Mouse (Mus musculus) forebrain, postnatal 0 days (tissue): ENCODE results near the gene Atf5. TPM values are rescaled to one million over a fixed set of nuclear protein-coding genes. Genes with fewer than 3 reads are reported as not detected.

Experiments
- ATAC-seq: fragments of 200-750 bp; cut with Nextera tagmentation; 2 replicates; pipeline ENCODE4 v1.8.0; 2017; ENCODE audit warnings: mild to moderate bottlenecking, moderate library complexity
- DNase-seq: peaks from one replicate; pipeline ENCODE4 v3.0.0-alpha.2; 2015
- H3K27ac ChIP-seq: fragments of 300-500 bp; sonication (generic); 2 replicates; pipeline ENCODE4 v1.5.1; 2014; ENCODE audit warnings: low read depth, mild to moderate bottlenecking, antibody characterized with exemption, low read length, moderate library complexity, mixed read lengths
- H3K27me3 ChIP-seq: fragments of 300-500 bp; sonication (generic); 2 replicates; pipeline ENCODE4 v1.6.1; 2014; ENCODE audit warnings: mild to moderate bottlenecking, low read length, mixed read lengths; ENCODE audit not compliant: insufficient read depth
- H3K36me3 ChIP-seq: fragments of 300-500 bp; sonication (generic); 2 replicates; pipeline ENCODE4 v1.6.1; 2014; ENCODE audit warnings: mild to moderate bottlenecking, moderate library complexity; ENCODE audit not compliant: insufficient read depth
- H3K4me1 ChIP-seq: fragments of 300-500 bp; sonication (generic); 2 replicates; pipeline ENCODE4 v1.6.1; 2014; ENCODE audit warnings: antibody characterized with exemption; ENCODE audit not compliant: insufficient read depth
- H3K4me2 ChIP-seq: fragments of 300-500 bp; sonication (generic); 2 replicates; pipeline ENCODE4 v1.6.1; 2014; ENCODE audit warnings: low read depth, mild to moderate bottlenecking, moderate library complexity
- H3K4me3 ChIP-seq: fragments of 300-500 bp; sonication (generic); 2 replicates; pipeline ENCODE4 v1.5.1; 2014; ENCODE audit warnings: low read depth, low read length, mixed read lengths
- H3K9ac ChIP-seq: fragments of 300-500 bp; sonication (generic); 2 replicates; pipeline ENCODE4 v1.6.1; 2014; ENCODE audit warnings: mild to moderate bottlenecking
- H3K9me3 ChIP-seq: fragments of 300-500 bp; sonication (generic); 2 replicates; pipeline ENCODE4 v1.6.1; 2016; ENCODE audit warnings: low read length
- CTCF ChIP-seq: sonication (generic); IDR thresholded peaks from 2 replicates; pipeline ENCODE4 v1.5.1; 2016; ENCODE audit warnings: antibody characterized with exemption, control low read depth, low read depth
- WGBS: fragments of 180-500 bp; shearing (Covaris S2); extraction: QIAGEN DNeasy Blood & Tissue Kit; methylation state at CpG from one replicate; pipeline ENCODE4 v1.1.7; 2014; 5-methylcytosine and 5-hydroxymethylcytosine counted together
- polyA plus RNA-seq: library from polyadenylated mRNA; unstranded; fragments of >200 nt; fragmentation: Nextera tagmentation; extraction: Ambion mirVana; gene quantifications from 2 replicates; pipeline ENCODE4 v1.2.1, GENCODE M21; 2015
- total RNA-seq: library from RNA; depleted of rRNA; stranded (reverse); fragments of >200 nt; gene quantifications from 2 replicates; pipeline ENCODE4 v1.2.3, GENCODE M21; 2014

The Atf5 gene
- total and polyA plus RNA-seq, 2 experiments from 2014 or later, result 4.7 to 15.9 TPM

DNA sequence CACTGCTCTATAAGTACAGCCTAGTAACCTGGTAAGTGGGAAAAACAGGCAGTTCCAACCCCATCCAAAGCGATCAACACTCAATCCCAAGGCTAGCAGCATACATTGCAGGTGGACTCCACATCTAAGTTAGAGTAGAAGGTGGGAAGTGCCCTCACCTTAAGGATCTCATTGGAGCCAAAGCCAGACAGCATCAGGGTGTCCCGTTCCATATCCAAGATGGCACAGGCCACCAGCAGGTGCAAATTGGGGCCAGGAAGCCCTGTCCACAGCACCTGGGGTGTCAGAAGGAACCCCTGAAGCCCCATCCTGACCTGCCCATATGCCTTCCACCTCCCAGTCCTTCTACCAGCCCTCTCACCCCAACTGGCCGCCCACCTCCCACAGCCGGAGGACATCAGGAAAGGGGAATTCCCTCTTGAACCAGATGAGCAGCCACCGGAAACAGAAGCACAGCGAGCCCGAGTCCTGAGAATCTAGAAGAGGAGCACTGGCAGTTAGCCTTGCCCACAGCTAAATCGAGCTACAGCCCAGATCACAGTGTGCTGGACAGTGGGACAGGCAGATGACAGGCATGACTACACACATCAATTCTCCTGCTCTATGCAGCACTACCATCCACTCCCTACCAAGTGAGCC lies 25.5 kb upstream of the Atf5 start:
- Histone ChIP-seq H3K27me3 (0 out of 2 replicates have a peak, but pooled peaks cover 8% of the 10 kb centered on the region), H3K27ac (no peak overlapping the region), H3K4me2 (no peak overlapping the region), H3K4me3 (no peak overlapping the region), H3K4me1 (peaks cover 8% of the 10 kb centered on the region; the same call in 1 of the 2 replicates), H3K9me3 (no peaks in the 10 kb centered on the region), H3K36me3 (peaks cover 62% of the 10 kb centered on the region), H3K9ac (no peak overlapping the region)
- ATAC-seq (no peak), DNase-seq (no peak)
- no peak for TF ChIP-seq CTCF
- 94% methylated on average over 8 of the region's 8 CpGs for WGBS

DNA sequence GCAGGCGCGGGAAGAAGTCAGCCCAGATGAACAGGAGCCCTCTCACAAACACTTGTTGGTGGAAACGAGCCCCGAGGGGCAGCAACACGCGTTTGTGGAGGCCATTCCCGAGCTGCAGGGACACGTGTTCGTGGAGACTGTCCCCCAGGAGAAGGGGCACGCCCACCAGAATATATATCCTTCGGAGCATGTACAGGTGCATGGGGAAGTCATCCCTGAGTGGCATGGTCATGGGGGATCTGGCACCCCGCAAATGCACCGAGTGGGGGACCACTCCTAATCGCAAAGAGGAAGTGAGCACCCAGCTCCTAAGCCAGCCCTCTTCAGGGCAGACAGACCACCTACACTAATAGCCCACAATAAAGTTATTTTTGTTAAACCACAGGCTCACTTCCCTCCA lies 24.0 kb upstream of the Atf5 start:
- Histone ChIP-seq H3K4me3 (no peak overlapping the region), H3K27me3 (0 out of 2 replicates have a peak, but pooled peaks cover 8% of the 10 kb centered on the region), H3K4me1 (peaks cover 8% of the 10 kb centered on the region; the same call in 1 of the 2 replicates), H3K27ac (no peak overlapping the region), H3K9ac (no peak overlapping the region), H3K36me3 (peaks cover 47% of the 10 kb centered on the region), H3K4me2 (peak overlapping the region; percentile 47; the same call in 1 of the 2 replicates), H3K9me3 (no peaks in the 10 kb centered on the region)
- TF ChIP-seq CTCF, result no peak
- no peak for DNase-seq
- no peak for ATAC-seq
- WGBS, result 54% methylated on average over 14 of the region's 14 CpGs

DNA sequence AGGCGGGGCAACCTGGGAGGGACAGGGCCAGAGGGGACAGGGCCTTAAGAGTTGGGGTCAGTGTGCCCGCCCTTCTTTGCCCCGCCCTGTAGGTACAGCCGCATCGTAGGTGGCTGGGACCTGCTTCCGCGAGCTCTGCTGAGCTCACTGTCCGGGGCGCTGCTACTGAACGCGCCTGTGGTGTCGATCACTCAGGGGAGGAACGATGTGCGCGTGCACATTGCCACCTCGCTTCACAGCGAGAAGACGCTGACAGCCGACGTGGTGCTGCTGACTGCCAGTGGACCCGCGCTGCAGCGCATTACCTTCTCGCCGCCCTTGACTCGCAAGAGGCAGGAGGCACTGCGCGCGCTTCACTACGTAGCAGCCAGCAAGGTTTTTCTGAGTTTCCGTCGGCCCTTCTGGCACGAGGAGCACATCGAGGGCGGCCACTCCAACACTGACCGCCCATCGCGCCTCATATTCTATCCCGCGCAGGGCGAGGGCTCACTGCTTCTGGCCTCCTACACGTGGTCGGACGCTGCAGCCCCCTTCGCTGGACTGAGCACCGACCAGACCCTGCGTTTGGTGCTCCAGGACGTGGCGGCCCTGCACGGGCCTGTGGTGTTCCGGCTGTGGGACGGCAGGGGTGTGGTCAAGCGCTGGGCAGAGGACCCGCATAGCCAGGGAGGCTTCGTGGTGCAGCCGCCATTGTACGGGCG lies 23.2 kb upstream of the Atf5 start:
- WGBS, result 2% methylated on average over 58 of the region's 58 CpGs
- TF ChIP-seq CTCF, result no peak
- Histone ChIP-seq H3K9me3 (no peaks in the 10 kb centered on the region), H3K27ac (no peak overlapping the region), H3K4me1 (peaks cover 8% of the 10 kb centered on the region; the same call in 1 of the 2 replicates), H3K36me3 (peaks cover 39% of the 10 kb centered on the region), H3K4me2 (peak overlapping the region; percentile 47), H3K9ac (peak overlapping the region; percentile 46), H3K4me3 (peak overlapping the region; percentile 28), H3K27me3 (0 out of 2 replicates have a peak, but pooled peaks cover 8% of the 10 kb centered on the region)
- ATAC-seq (peak; percentile 68), DNase-seq (peak; percentile 73)

DNA sequence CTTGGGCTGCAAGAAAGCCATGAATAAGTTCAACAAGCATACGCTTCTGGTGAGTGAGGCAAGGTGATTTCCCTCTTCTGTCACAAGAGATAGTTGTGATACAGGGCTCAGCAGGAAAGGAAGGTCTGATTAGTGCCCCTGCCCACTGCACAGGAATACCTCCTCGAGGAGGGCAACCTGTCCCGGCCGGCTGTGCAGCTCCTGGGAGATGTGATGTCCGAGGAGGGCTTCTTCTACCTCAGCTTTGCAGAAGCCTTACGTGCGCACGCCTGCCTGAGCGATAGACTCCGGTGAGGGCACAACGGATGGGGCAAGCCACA lies 22.7 kb upstream of the Atf5 start:
- peak overlapping the region; percentile 46; the same call in 1 of the 2 replicates for H3K9ac ChIP-seq
- peaks cover 34% of the 10 kb centered on the region for H3K36me3 ChIP-seq
- H3K4me1 ChIP-seq, result peaks cover 8% of the 10 kb centered on the region; the same call in 1 of the 2 replicates
- H3K4me2 ChIP-seq, result peak overlapping the region; percentile 47
- ATAC-seq (peak; percentile 20), DNase-seq (no peak)
- no peak overlapping the region for H3K27ac ChIP-seq
- no peak for TF ChIP-seq CTCF
- 28% methylated on average over 11 of the region's 11 CpGs for WGBS
- no peaks in the 10 kb centered on the region for H3K9me3 ChIP-seq
- H3K4me3 ChIP-seq, result peak overlapping the region; percentile 28; the same call in 1 of the 2 replicates
- 0 out of 2 replicates have a peak, but pooled peaks cover 8% of the 10 kb centered on the region for H3K27me3 ChIP-seq

DNA sequence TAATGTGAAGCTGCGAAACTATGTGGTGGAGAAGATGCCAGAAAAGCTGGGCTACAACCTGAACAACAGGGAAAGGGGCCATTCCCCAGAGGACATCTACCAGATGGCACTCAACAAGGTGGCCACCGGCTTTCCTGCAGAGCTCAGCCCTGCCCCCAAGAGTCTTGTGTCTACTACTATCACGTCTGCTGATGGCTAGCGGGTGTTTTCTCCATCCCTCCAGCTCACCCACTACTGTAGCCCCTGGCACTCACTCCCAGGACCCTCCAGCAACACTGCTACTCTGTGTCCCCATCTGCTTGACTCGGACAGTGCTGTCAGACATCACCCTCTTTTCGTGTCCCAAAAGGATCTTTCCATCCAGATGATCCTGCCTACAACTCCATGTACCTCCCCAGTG lies 21.6 kb upstream of the Atf5 start:
- TF ChIP-seq CTCF, result no peak
- H3K27ac ChIP-seq, result no peak overlapping the region
- no peak for ATAC-seq
- H3K9me3 ChIP-seq, result no peaks in the 10 kb centered on the region
- WGBS, result 80% methylated on average over 6 of the region's 6 CpGs
- DNase-seq, result no peak
- H3K36me3 ChIP-seq, result peaks cover 24% of the 10 kb centered on the region
- no peak overlapping the region for H3K4me3 ChIP-seq
- peaks cover 8% of the 10 kb centered on the region; the same call in 1 of the 2 replicates for H3K4me1 ChIP-seq
- 0 out of 2 replicates have a peak, but pooled peaks cover 8% of the 10 kb centered on the region for H3K27me3 ChIP-seq
- H3K9ac ChIP-seq, result no peak overlapping the region
- H3K4me2 ChIP-seq, result no peak overlapping the region

DNA sequence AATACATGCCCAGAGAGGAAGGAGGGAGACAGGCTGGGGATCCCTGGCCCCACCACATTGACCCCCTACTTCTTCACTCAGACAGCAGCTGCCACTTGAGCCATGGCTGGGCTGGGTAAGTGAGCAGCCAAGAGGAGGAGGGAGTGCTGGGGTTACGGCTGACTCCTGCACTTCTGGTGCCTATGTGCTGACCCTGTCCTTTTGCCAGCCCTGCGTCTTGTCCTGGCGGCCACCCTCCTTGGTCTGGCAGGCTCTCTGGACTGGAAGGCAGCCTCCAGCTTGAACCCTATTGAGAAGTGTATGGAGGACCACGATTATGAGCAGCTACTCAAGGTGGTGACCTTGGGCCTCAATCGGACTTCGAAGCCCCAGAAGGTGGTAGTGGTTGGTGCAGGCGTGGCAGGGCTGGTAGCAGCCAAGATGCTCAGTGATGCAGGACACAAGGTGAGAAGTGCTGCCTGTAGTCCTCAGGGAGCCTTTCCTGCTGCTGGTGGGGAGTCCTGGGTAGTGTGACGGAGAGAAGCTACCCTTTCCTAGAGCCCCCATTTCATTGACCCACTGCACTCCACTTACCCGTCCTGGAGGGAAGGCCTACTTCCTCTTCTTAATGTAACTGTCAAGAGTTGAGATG lies 20.1 kb upstream of the Atf5 start:
- ATAC-seq, result no peak
- no peak for TF ChIP-seq CTCF
- H3K36me3 ChIP-seq, result peaks cover 15% of the 10 kb centered on the region; the same call in 1 of the 2 replicates
- no peak overlapping the region for H3K9ac ChIP-seq
- WGBS, result 86% methylated on average over 9 of the region's 9 CpGs
- H3K4me3 ChIP-seq, result no peak overlapping the region
- H3K27ac ChIP-seq, result no peak overlapping the region
- no peaks in the 10 kb centered on the region for H3K9me3 ChIP-seq
- DNase-seq, result no peak
- H3K4me1 ChIP-seq, result peaks cover 8% of the 10 kb centered on the region; the same call in 1 of the 2 replicates
- no peak overlapping the region for H3K4me2 ChIP-seq
- H3K27me3 ChIP-seq, result 0 out of 2 replicates have a peak, but pooled peaks cover 8% of the 10 kb centered on the region
